Mouse (Mus musculus): ENCODE measurements around the gene Mrps27. TPM values are rescaled to one million over a fixed set of nuclear protein-coding genes. Genes with fewer than 3 reads are reported as not detected.
"Not testable (repeated sequence)": the region's sequence is repeated elsewhere in the genome, so short reads cannot be mapped to it uniquely, and the experiment has no call there.

Gene Mrps27
- polyA plus RNA-seq, 1 experiment from 2014 or later = 44.3 TPM

DNA sequence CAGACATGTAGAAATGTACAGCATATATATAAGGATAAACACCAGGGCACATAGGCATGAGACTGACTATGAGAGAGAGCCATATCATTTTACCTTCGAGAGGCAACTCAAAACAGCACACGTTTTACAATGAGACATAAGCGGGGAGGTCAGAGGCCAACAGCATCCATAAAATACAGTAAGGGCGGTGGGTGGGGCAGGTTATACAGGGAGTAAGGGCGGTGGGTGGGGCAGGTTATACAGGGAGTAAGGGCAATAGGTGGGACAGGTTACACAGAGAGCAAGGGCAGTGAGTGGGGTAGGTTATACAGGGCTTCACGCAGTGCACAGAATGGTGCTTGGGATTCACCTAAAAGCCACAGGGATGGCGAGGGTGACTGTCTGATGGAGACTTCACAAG, 24.1 kb upstream of the Mrps27 start:
- H3K9me3 ChIP-seq (replicated peaks) = no peaks in the 10 kb centered on the region
- H3K27ac ChIP-seq = no peak overlapping the region
- no peaks in the 10 kb centered on the region for H3K27me3 ChIP-seq (replicated peaks)
- peaks cover 56% of the 10 kb centered on the region for H3K36me3 ChIP-seq
- H3K4me2 ChIP-seq = no peak overlapping the region
- H3K4me3 ChIP-seq = no peak overlapping the region
- ATAC-seq = no peak
- no peaks in the 10 kb centered on the region for H3K4me1 ChIP-seq
- 75% methylated on average over 7 of the region's 7 CpGs for WGBS (ENCODE audit: insufficient replicate concordance)
- no peak overlapping the region for H3K9ac ChIP-seq

DNA sequence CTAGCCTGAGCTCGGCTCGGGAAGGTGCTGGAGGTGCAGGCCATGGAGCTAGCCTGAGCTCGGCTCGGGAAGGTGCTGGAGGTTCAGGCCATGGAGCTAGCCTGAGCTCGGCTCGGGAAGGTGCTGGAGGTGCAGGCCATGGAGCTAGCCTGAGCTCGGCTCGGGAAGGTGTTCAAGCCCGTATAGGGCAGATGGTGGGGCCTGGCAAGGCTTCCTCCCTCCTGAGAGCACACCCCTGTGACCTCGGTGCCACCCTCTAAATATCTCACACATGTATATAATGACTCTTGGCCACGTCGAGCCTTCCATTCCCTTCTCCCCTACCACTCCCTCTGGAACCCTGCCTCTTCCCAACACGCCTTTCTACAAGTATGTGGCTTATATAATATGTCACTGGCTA, 21.7 kb upstream of the Mrps27 start:
- not testable (repeated sequence) for H3K27ac ChIP-seq; H3K27me3 ChIP-seq (replicated peaks); H3K4me3 ChIP-seq; H3K4me1 ChIP-seq; H3K9ac ChIP-seq; H3K9me3 ChIP-seq (replicated peaks); H3K4me2 ChIP-seq; ATAC-seq
- WGBS (ENCODE audit: insufficient replicate concordance) = 78% methylated on average over 13 of the region's 13 CpGs
- H3K36me3 ChIP-seq = peaks cover 81% of the 10 kb centered on the region

DNA sequence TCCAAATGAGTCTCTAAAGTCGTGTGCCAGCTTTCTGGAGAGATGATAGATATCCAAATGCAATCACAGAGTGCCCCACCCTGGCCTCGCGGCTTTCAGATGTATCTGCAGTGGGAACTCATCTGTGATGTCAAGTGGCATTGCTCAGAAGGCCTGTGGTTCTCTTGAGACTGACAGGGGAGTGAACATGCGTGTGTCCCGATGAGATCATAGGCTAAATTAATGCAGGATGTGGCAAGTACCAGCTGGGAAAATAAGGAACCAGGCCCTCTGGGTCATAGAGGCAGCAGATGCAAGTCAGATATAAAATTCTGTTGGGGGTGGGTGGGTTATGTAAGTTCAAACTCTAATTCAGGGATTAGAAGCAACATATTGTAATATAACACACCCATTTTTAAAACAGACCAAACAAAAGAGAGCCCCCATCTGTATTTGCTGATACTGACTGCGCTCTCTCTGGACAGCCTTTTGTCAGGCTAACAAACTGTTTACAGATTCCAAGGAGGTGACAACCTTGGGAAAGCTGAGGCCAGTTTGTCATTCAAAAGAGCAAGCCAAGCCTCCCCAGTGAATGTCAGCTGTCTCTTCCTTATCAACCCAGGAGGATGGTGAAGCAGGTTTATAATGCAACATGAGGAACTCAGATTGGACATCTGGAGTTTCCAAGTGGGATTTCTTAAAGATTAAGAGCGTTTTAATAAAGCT, 20.8 kb upstream of the Mrps27 start:
- WGBS (ENCODE audit: insufficient replicate concordance) = 76% methylated on average over 7 of the region's 7 CpGs
- no peaks in the 10 kb centered on the region for H3K4me1 ChIP-seq
- no peak overlapping the region for H3K4me3 ChIP-seq
- no peak overlapping the region for H3K27ac ChIP-seq
- H3K36me3 ChIP-seq = peaks cover 88% of the 10 kb centered on the region
- no peak for ATAC-seq
- no peak overlapping the region for H3K4me2 ChIP-seq
- no peaks in the 10 kb centered on the region for H3K9me3 ChIP-seq (replicated peaks)
- no peak overlapping the region for H3K9ac ChIP-seq
- H3K27me3 ChIP-seq (replicated peaks) = no peaks in the 10 kb centered on the region

DNA sequence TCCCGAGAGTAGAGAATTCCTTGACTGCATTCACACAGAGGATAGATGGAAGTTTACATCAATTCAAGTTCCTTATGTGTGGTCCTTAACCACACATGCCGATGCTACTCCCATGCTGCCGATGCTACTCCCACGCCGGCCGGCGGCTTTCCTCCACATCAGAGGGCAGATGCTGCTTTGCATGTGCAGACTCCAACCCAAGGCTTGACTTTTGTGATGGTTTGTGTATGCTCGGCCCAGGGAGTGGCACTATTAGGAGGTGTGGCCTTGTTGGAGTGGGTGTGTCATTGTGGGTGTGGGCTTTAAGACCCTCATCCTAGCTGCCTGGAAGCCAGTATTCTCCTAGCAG, 20.3 kb upstream of the Mrps27 start:
- not testable (repeated sequence) for H3K27ac ChIP-seq; H3K27me3 ChIP-seq (replicated peaks); H3K4me3 ChIP-seq; H3K9ac ChIP-seq; ATAC-seq; H3K4me1 ChIP-seq; H3K4me2 ChIP-seq; H3K9me3 ChIP-seq (replicated peaks)
- WGBS (ENCODE audit: insufficient replicate concordance) = 84% methylated on average over 8 of the region's 8 CpGs
- peaks cover 90% of the 10 kb centered on the region for H3K36me3 ChIP-seq

DNA sequence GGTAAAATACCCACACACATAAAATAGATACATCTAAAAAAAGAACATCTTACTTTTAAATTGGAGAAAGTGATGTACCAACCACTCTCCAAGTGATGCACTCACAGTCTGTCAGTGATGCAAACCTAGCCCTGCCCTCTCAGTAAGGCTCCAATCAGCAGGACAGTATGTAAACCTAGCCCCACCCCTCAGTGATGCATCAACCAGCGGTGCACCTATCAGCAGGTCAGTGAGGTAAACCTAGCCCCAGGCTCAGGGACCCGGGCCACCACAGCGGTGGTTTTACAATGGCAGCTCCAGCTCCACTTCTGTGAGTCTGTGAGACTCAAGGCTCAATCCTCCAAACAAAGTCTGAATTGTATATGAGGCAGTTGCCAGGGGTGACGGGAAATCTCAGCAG, 13.3 kb upstream of the Mrps27 start:
- Histone ChIP-seq H3K9me3 (replicated peaks) (no peaks in the 10 kb centered on the region), H3K4me2 (no peak overlapping the region), H3K9ac (no peak overlapping the region), H3K27me3 (replicated peaks) (no peaks in the 10 kb centered on the region), H3K4me1 (no peaks in the 10 kb centered on the region), H3K4me3 (no peak overlapping the region), H3K36me3 (peaks cover 93% of the 10 kb centered on the region), H3K27ac (no peak overlapping the region)
- ATAC-seq = peak; percentile 49; the same call in 1 of the 2 replicates
- 74% methylated on average over 4 of the region's 4 CpGs for WGBS (ENCODE audit: insufficient replicate concordance)

DNA sequence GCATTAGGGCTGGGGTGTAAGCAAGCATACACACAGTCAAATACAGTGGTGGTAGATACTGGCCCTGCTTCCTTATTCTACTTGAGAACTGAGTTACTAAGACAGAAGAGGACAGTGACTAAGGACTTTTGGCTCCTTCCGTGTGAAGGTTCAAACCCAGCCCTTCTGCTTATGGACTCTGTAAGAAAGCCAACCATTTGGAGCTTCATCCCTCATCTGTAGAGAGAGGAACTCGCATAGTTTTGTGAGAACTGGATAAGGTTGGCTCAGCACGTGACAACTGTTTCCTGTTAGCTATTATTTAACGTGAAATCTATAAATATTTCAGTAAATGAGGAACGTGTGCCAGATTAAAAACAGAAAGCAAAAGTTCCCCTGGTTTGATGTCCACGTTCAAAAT, 7.1 kb upstream of the Mrps27 start:
- Histone ChIP-seq H3K4me1 (peaks cover 6% of the 10 kb centered on the region; the same call in 1 of the 2 replicates), H3K27me3 (replicated peaks) (no peaks in the 10 kb centered on the region), H3K36me3 (peaks cover 94% of the 10 kb centered on the region), H3K27ac (no peak overlapping the region), H3K9ac (no peak overlapping the region), H3K4me3 (no peak overlapping the region), H3K9me3 (replicated peaks) (no peaks in the 10 kb centered on the region), H3K4me2 (no peak overlapping the region)
- ATAC-seq = no peak
- 58% methylated on average over 6 of the region's 6 CpGs for WGBS (ENCODE audit: insufficient replicate concordance)

DNA sequence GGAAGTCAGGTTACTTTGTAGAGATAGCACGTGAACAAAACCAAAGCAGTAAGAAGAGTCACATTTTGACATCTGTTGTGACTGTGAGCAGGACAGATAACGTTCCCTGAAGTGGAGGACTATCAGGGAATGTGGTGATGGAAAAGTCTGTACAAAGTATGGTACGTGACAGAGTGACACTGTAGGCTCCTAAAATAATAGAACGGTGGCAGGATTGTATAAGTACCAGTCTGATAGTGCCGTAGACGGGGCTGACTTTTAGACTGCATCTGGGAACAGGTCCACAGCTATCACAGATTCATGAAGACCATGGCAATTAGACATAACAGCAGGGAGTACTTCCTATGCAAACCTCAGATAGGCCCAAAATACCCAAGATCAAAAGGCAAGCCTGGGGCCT, 3.1 kb upstream of the Mrps27 start:
- Histone ChIP-seq H3K4me2 (no peak overlapping the region), H3K4me1 (peaks cover 29% of the 10 kb centered on the region), H3K27ac (no peak overlapping the region), H3K9ac (no peak overlapping the region), H3K9me3 (replicated peaks) (no peaks in the 10 kb centered on the region), H3K36me3 (peaks cover 65% of the 10 kb centered on the region), H3K27me3 (replicated peaks) (no peaks in the 10 kb centered on the region), H3K4me3 (no peak overlapping the region)
- ATAC-seq = no peak
- 77% methylated on average over 6 of the region's 6 CpGs for WGBS (ENCODE audit: insufficient replicate concordance)

DNA sequence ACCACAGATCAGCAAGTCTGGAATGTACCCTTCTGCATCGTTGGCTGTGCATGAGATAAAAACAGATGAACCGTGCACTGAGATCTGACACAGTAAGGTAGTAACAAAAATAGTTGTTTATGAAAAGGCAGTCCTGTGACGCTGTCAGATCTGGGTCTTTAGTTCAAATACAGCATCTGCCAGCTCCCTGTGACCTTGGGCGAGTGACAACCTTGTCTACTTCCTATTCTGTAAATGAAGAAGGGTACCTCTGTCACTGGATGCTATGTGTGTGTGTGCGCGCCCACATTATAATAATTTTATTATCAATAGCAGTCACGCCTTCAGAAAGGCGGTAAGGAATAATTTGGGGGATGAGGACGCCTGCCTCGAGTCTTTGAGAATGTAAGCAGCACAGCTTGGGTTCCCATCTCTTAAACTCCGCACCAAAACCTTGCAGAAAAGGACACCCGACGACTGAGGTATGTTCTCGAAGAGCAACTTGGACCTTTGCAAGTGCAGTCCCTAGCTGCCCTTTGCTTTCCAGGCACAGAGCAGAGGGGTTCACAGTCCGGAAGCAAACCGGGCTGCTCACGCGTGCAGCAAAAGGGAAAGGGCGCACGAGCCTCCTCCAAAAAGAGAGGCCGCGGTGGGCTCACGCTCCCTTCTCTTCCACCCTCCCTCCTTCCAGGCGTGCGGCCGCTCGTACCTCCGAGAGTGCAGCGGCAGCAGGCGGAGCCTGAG, 549 bp upstream of the Mrps27 start:
- H3K4me2 ChIP-seq = peak overlapping the region; percentile 84
- peak; percentile 73; the same call in 1 of the 2 replicates for ATAC-seq
- under 1% methylated on average over 30 of the region's 30 CpGs for WGBS (ENCODE audit: insufficient replicate concordance)
- H3K4me1 ChIP-seq = peaks cover 29% of the 10 kb centered on the region
- H3K4me3 ChIP-seq = peak overlapping the region; percentile 92
- peak overlapping the region; percentile 86 for H3K9ac ChIP-seq
- no peaks in the 10 kb centered on the region for H3K27me3 ChIP-seq (replicated peaks)
- peaks cover 64% of the 10 kb centered on the region for H3K36me3 ChIP-seq
- H3K27ac ChIP-seq = peak overlapping the region; percentile 80
- H3K9me3 ChIP-seq (replicated peaks) = no peaks in the 10 kb centered on the region

DNA sequence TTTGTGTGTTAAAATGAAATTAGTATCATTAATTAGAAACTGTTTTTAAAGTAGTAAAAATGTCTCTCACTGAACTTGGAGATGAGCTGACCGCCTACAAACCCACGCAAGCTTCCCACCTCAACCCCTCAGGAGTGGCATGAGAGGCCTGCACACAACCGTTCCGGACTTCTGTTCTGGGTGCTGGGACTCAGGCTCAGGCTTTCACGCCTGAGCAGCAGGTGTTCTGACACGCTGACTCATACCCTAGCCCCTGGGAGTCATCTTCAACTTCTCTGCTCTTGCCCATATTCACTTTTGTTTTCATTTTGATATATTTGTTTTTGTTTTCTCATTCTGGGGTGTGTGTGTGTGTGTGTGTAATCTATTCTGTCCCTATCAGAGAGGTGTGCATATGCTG, 5.4 kb downstream of the Mrps27 start:
- ATAC-seq = no peak
- H3K4me2 ChIP-seq = no peak overlapping the region

DNA sequence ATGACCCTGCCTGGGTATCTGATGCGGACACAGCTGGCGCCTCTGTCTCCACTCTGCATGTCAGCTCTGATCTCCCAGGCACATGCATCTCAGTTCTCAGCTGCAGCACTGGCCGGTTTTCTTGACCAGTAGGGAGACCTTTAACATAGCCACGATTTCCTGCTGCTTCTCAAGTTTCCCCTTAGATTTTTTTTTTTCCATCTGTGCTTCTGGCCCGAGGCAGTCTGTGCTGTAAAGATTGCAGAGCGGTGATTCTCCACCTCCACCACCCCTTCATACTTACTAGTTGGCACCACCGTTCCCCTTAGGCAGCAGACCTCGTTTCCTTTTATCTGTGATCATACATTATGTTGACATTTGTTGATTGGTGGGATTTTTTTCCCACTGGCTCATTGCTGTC, 6.6 kb downstream of the Mrps27 start:
- Histone ChIP-seq H3K9me3 (replicated peaks) (no peaks in the 10 kb centered on the region), H3K9ac (no peak overlapping the region), H3K27me3 (replicated peaks) (no peaks in the 10 kb centered on the region), H3K4me1 (peaks cover 21% of the 10 kb centered on the region), H3K36me3 (peaks cover 64% of the 10 kb centered on the region), H3K4me2 (no peak overlapping the region), H3K27ac (no peak overlapping the region), H3K4me3 (no peak overlapping the region)
- WGBS (ENCODE audit: insufficient replicate concordance) = 61% methylated on average over 8 of the region's 8 CpGs
- no peak for ATAC-seq

More for the DNA sequence above, 5.4 kb downstream of the Mrps27 start:
- Histone ChIP-seq H3K4me3 (no peak overlapping the region), H3K4me1 (peaks cover 28% of the 10 kb centered on the region), H3K36me3 (peaks cover 54% of the 10 kb centered on the region), H3K9me3 (replicated peaks) (no peaks in the 10 kb centered on the region), H3K27ac (no peak overlapping the region), H3K27me3 (replicated peaks) (no peaks in the 10 kb centered on the region), H3K9ac (no peak overlapping the region)
- WGBS (ENCODE audit: insufficient replicate concordance) = 86% methylated on average over 6 of the region's 6 CpGs

DNA sequence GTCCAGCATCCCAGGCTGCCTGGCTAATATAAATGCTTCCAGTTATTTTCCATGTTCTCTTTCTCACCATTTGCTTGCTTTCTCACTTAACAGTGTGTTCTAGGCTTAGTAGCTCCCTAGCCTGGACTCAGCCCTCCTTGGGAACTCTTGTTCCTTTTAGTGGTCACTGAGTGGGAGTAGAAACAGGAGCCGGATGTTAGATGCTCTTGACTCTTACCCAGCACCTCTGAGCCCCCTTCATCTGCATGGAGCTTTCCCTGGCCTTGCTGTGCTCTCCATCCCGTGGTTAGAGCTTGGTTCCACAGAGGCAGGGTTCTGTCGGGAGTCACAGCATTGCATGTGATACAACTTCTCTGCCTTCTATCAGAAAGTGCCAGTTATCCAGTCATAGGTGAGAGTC, 7.0 kb downstream of the Mrps27 start:
- 68% methylated on average over 3 of the region's 3 CpGs for WGBS (ENCODE audit: insufficient replicate concordance)
- H3K9ac ChIP-seq = no peak overlapping the region
- ATAC-seq = no peak

DNA sequence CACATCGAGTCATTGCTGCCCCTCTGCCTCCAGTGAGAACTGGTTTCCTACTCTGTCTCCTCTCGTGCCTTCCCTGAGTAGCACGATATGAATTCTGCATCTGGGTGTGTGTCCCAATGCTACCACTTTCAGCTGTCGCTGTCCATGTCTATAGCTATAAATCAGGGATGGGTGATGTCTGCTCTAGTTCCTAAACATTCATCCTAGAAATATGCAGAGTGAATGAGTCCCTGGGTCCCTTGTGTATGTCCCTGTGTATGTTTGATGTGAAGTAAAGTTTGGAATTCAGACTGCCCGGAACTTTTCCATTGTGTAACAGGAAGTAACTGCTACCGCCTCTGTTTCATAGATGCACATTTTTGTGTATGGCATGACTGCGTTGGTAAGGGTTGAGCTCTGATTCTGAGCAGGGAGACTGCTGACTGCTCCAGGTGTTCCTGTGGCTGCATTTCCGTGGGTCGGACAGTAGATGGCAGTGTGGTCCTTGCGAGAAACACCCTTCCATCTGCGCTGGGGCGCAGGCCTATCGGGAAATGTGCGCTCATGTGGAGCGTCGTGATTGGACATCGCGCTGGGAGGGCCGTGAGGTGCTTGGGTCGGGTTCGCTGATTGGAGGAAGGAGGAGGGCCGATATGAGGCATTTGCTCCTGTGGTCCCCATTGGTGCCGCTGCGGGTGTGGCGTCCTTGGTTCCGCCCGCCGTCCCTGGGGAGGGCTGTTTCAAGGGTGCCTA, 8.3 kb downstream of the Mrps27 start:
- ATAC-seq = peak; percentile 100
- H3K9ac ChIP-seq = peak overlapping the region; percentile 58
- peaks cover 63% of the 10 kb centered on the region for H3K36me3 ChIP-seq
- WGBS (ENCODE audit: insufficient replicate concordance) = 10% methylated on average over 28 of the region's 28 CpGs
- no peaks in the 10 kb centered on the region for H3K27me3 ChIP-seq (replicated peaks)
- peak overlapping the region; percentile 79 for H3K4me2 ChIP-seq
- H3K4me1 ChIP-seq = peaks cover 21% of the 10 kb centered on the region
- peak overlapping the region; percentile 52 for H3K4me3 ChIP-seq
- H3K9me3 ChIP-seq (replicated peaks) = no peaks in the 10 kb centered on the region
- H3K27ac ChIP-seq = peak overlapping the region; percentile 84

More for the DNA sequence above, 7.0 kb downstream of the Mrps27 start:
- no peak overlapping the region for H3K27ac ChIP-seq
- peaks cover 21% of the 10 kb centered on the region for H3K4me1 ChIP-seq
- no peak overlapping the region for H3K4me2 ChIP-seq
- H3K4me3 ChIP-seq = no peak overlapping the region
- H3K9me3 ChIP-seq (replicated peaks) = no peaks in the 10 kb centered on the region
- peaks cover 66% of the 10 kb centered on the region for H3K36me3 ChIP-seq
- no peaks in the 10 kb centered on the region for H3K27me3 ChIP-seq (replicated peaks)
